Mouse (Mus musculus) stomach, embryonic 14.5 days (tissue): ENCODE measurements around the gene Cdkl2. TPM values are rescaled to one million over a fixed set of nuclear protein-coding genes. Genes with fewer than 3 reads are reported as not detected.

Source experiments
- ATAC-seq: fragments of 200-750 bp; cut with Nextera tagmentation; 2 replicates; pipeline ENCODE4 v1.8.0; 2017; ENCODE audit warnings: low read depth, moderate TSS enrichment; ENCODE audit not compliant: insufficient number of reproducible peaks, insufficient read depth, low FRiP score
- H3K27ac ChIP-seq: fragments of 300-500 bp; sonication (generic); 2 replicates; pipeline ENCODE4 v1.5.1; 2014; ENCODE audit warnings: mild to moderate bottlenecking, low read length, moderate library complexity, mixed read lengths
- H3K27me3 ChIP-seq: fragments of 300-500 bp; sonication (generic); 2 replicates; pipeline ENCODE4 v1.6.1; 2014; ENCODE audit warnings: low read length, control low read depth, mixed read lengths; ENCODE audit not compliant: control insufficient read depth, insufficient read depth
- H3K36me3 ChIP-seq: fragments of 300-500 bp; sonication (generic); 2 replicates; pipeline ENCODE4 v1.6.1; 2014; ENCODE audit warnings: mild to moderate bottlenecking, control low read depth, low read length, moderate library complexity, mixed read lengths; ENCODE audit not compliant: control insufficient read depth, insufficient read depth
- H3K4me1 ChIP-seq: fragments of 300-500 bp; sonication (generic); 2 replicates; pipeline ENCODE4 v1.6.1; 2014; ENCODE audit warnings: low read length, control low read depth, mixed read lengths; ENCODE audit not compliant: control insufficient read depth, insufficient read depth
- H3K4me2 ChIP-seq: fragments of 300-500 bp; sonication (generic); replicated peaks from 2 replicates; pipeline ENCODE4 v1.6.1; 2014; ENCODE audit warnings: low read depth, low read length, control low read depth
- H3K4me3 ChIP-seq: fragments of 300-500 bp; sonication (generic); 2 replicates; pipeline ENCODE4 v1.5.1; 2014; ENCODE audit warnings: low read depth, low read length, control low read depth
- H3K9ac ChIP-seq: fragments of 300-500 bp; sonication (generic); replicated peaks from 2 replicates; pipeline ENCODE4 v1.6.1; 2014; ENCODE audit warnings: low read depth, mild to moderate bottlenecking, control low read depth, low read length, moderate library complexity, mixed read lengths
- H3K9me3 ChIP-seq: fragments of 300-500 bp; sonication (generic); 2 replicates; pipeline ENCODE4 v1.6.1; 2016; ENCODE audit warnings: low read depth, low read length, control low read depth; ENCODE audit not compliant: control insufficient read depth
- WGBS: fragments of 180-500 bp; shearing (Covaris S2); extraction: QIAGEN DNeasy Blood & Tissue Kit; methylation state at CpG from one replicate; pipeline ENCODE4 v1.1.7; 2014; 5-methylcytosine and 5-hydroxymethylcytosine counted together
- polyA plus RNA-seq: library from polyadenylated mRNA; unstranded; fragments of >200 nt; fragmentation: Nextera tagmentation; extraction: Ambion mirVana; gene quantifications from 2 replicates; pipeline ENCODE4 v1.2.1, GENCODE M21; 2014

The Cdkl2 gene
- polyA plus RNA-seq, 1 experiment from 2014 or later: 4.3 TPM

GRCm38 (mm10) chr5:92019960-92020359 lies 23.7 kb downstream of the Cdkl2 start:
- H3K27me3 ChIP-seq: no peaks in the 10 kb centered on the region
- H3K36me3 ChIP-seq: no peaks in the 10 kb centered on the region
- H3K27ac ChIP-seq: no peak overlapping the region
- no peak overlapping the region for H3K4me3 ChIP-seq
- H3K4me1 ChIP-seq: no peaks in the 10 kb centered on the region
- 55% methylated on average over 2 of the region's 2 CpGs for WGBS
- H3K9ac ChIP-seq: no peak overlapping the region
- ATAC-seq: no peak
- H3K4me2 ChIP-seq: no peak overlapping the region
- no peaks in the 10 kb centered on the region for H3K9me3 ChIP-seq

- Histone ChIP-seq H3K4me3 (no peak overlapping the region), H3K27me3 (no peaks in the 10 kb centered on the region), H3K4me2 (no peak overlapping the region), H3K9me3 (no peaks in the 10 kb centered on the region), H3K9ac (no peak overlapping the region), H3K36me3 (no peaks in the 10 kb centered on the region), H3K4me1 (no peaks in the 10 kb centered on the region), H3K27ac (no peak overlapping the region)
- no peak for ATAC-seq
- 57% methylated on average over 7 of the region's 7 CpGs for WGBS
Measured at GRCm38 (mm10) chr5:92011756-92012155, 31.9 kb downstream of the Cdkl2 start.

GRCm38 (mm10) chr5:92009827-92010226 lies 33.9 kb downstream of the Cdkl2 start:
- Histone ChIP-seq H3K36me3 (no peaks in the 10 kb centered on the region), H3K27ac (no peak overlapping the region), H3K27me3 (no peaks in the 10 kb centered on the region), H3K9ac (no peak overlapping the region), H3K4me2 (no peak overlapping the region), H3K4me1 (no peaks in the 10 kb centered on the region), H3K9me3 (no peaks in the 10 kb centered on the region), H3K4me3 (no peak overlapping the region)
- ATAC-seq: no peak
- 30% methylated on average over 2 of the region's 2 CpGs for WGBS

- Histone ChIP-seq H3K9me3 (peaks cover 3% of the 10 kb centered on the region; the same call in 1 of the 2 replicates), H3K9ac (no peak overlapping the region), H3K27ac (no peak overlapping the region), H3K4me2 (no peak overlapping the region), H3K4me1 (no peaks in the 10 kb centered on the region), H3K36me3 (no peaks in the 10 kb centered on the region), H3K27me3 (no peaks in the 10 kb centered on the region), H3K4me3 (no peak overlapping the region)
- ATAC-seq: peak; percentile 53; the same call in 1 of the 2 replicates
- WGBS: 65% methylated on average over 2 of the region's 2 CpGs
Measured at GRCm38 (mm10) chr5:92003011-92003410, 40.7 kb downstream of the Cdkl2 start.

GRCm38 (mm10) chr5:92000770-92001169 lies 42.9 kb downstream of the Cdkl2 start:
- Histone ChIP-seq H3K27me3 (no peaks in the 10 kb centered on the region), H3K36me3 (no peaks in the 10 kb centered on the region), H3K27ac (no peak overlapping the region), H3K4me1 (no peaks in the 10 kb centered on the region), H3K4me2 (no peak overlapping the region), H3K4me3 (no peak overlapping the region), H3K9ac (no peak overlapping the region), H3K9me3 (peaks cover 3% of the 10 kb centered on the region; the same call in 1 of the 2 replicates)
- WGBS: 71% methylated on average over 2 of the region's 2 CpGs
- no peak for ATAC-seq

GRCm38 (mm10) chr5:91994546-91994945 lies 49.1 kb downstream of the Cdkl2 start:
- Histone ChIP-seq H3K27ac (no peak overlapping the region), H3K4me2 (no peak overlapping the region), H3K36me3 (no peaks in the 10 kb centered on the region), H3K4me1 (no peaks in the 10 kb centered on the region), H3K27me3 (no peaks in the 10 kb centered on the region), H3K4me3 (no peak overlapping the region), H3K9ac (no peak overlapping the region), H3K9me3 (peaks cover 3% of the 10 kb centered on the region; the same call in 1 of the 2 replicates)
- ATAC-seq: no peak
- 64% methylated on average over 13 of the region's 13 CpGs for WGBS

- no peaks in the 10 kb centered on the region for H3K36me3 ChIP-seq
- no peaks in the 10 kb centered on the region for H3K27me3 ChIP-seq
- no peaks in the 10 kb centered on the region for H3K9me3 ChIP-seq
- H3K4me2 ChIP-seq: no peak overlapping the region
- no peak overlapping the region for H3K4me3 ChIP-seq
- 93% methylated on average over 2 of the region's 2 CpGs for WGBS
- ATAC-seq: no peak
- no peak overlapping the region for H3K27ac ChIP-seq
- no peaks in the 10 kb centered on the region for H3K4me1 ChIP-seq
- H3K9ac ChIP-seq: no peak overlapping the region
Measured at GRCm38 (mm10) chr5:91993061-91993460, 50.6 kb downstream of the Cdkl2 start.

- H3K9ac ChIP-seq: no peak overlapping the region
- no peak overlapping the region for H3K4me2 ChIP-seq
- no peaks in the 10 kb centered on the region for H3K4me1 ChIP-seq
- H3K4me3 ChIP-seq: no peak overlapping the region
- H3K27me3 ChIP-seq: no peaks in the 10 kb centered on the region
- no peaks in the 10 kb centered on the region for H3K9me3 ChIP-seq
- no peak for ATAC-seq
- H3K36me3 ChIP-seq: no peaks in the 10 kb centered on the region
- WGBS: 70% methylated on average over 6 of the region's 6 CpGs
- no peak overlapping the region for H3K27ac ChIP-seq
Measured at GRCm38 (mm10) chr5:91991191-91991937, 52.3 kb downstream of the Cdkl2 start.

- H3K27ac ChIP-seq: no peak overlapping the region
- H3K9ac ChIP-seq: no peak overlapping the region
- H3K9me3 ChIP-seq: no peaks in the 10 kb centered on the region
- ATAC-seq: no peak
- H3K27me3 ChIP-seq: no peaks in the 10 kb centered on the region
- H3K4me3 ChIP-seq: no peak overlapping the region
- WGBS: 85% methylated on average over 9 of the region's 9 CpGs
- H3K4me1 ChIP-seq: no peaks in the 10 kb centered on the region
- H3K4me2 ChIP-seq: no peak overlapping the region
- no peaks in the 10 kb centered on the region for H3K36me3 ChIP-seq
Measured at GRCm38 (mm10) chr5:91989261-91989660, 54.4 kb downstream of the Cdkl2 start.
